Mouse (Mus musculus) left cerebral cortex, postnatal 25 days (tissue): Measurements from ENCODE around the gene Ezh2. TPM values are rescaled to one million over a fixed set of nuclear protein-coding genes. Genes with fewer than 3 reads are reported as not detected.

ENCODE experiments used
- DNase-seq, 2 experiments: peaks; one replicate each; pipeline ENCODE4 v3.0.0; 2022; ENCODE audit warnings: low spot score in 2 of 2, mixed read lengths in 1 of 2
- intact Hi-C: fragments of 180-260 bp; cut with DNase I; formaldehyde crosslinking; loops from one replicate; pipeline ENCODE4 v1.15.1; 2025
- total RNA-seq, 2 experiments: library from RNA; stranded (reverse); gene quantifications; 2 replicates each; pipeline ENCODE4 v1.2.3; 2021

Gene Ezh2
- total RNA-seq, 2 experiments from 2014 or later: 12.4 to 13.1 TPM

GRCm38 (mm10) chr6:47560407-47560806 is 34.7 kb downstream of the Ezh2 start:
- intact Hi-C loops: no loop called here
- no peak for DNase-seq

GRCm38 (mm10) chr6:47559287-47559686 is 35.9 kb downstream of the Ezh2 start:
- no peak for DNase-seq
- intact Hi-C loops: no loop called here

- DNase-seq: no peak
- intact Hi-C loops: no loop called here
Measured at GRCm38 (mm10) chr6:47552280-47552679, 42.9 kb downstream of the Ezh2 start.

- DNase-seq: peak in 1 of 2 experiments; percentile 54
- intact Hi-C loops: no loop called here
Measured at GRCm38 (mm10) chr6:47535333-47535732, 59.8 kb downstream of the Ezh2 start.

- intact Hi-C loops: no loop called here
Measured at GRCm38 (mm10) chr6:47532547-47532946, 62.6 kb downstream of the Ezh2 start.

GRCm38 (mm10) chr6:47527655-47528054 is 67.5 kb downstream of the Ezh2 start:
- DNase-seq: no peak
- intact Hi-C loops: no loop called here

More at GRCm38 (mm10) chr6:47532547-47532946, 62.6 kb downstream of the Ezh2 start:
- DNase-seq: no peak

- no peak for DNase-seq
- intact Hi-C loops: no loop called here
Measured at GRCm38 (mm10) chr6:47527129-47527528, 68.0 kb downstream of the Ezh2 start.

GRCm38 (mm10) chr6:47526446-47526845 is 68.7 kb downstream of the Ezh2 start:
- no peak for DNase-seq
- intact Hi-C loops: no loop called here

GRCm38 (mm10) chr6:47525041-47525440 is 70.1 kb downstream of the Ezh2 start:
- DNase-seq: no peak
- intact Hi-C loops: no loop called here

GRCm38 (mm10) chr6:47522431-47522830 is 72.7 kb downstream of the Ezh2 start:
- DNase-seq: no peak
- intact Hi-C loops: no loop called here

- intact Hi-C loops: no loop called here
- no peak for DNase-seq
Measured at GRCm38 (mm10) chr6:47520030-47520429, 75.1 kb downstream of the Ezh2 start.

GRCm38 (mm10) chr6:47494562-47494961 is 100.6 kb downstream of the Ezh2 start:
- intact Hi-C loops: no loop called here
- no peak for DNase-seq

GRCm38 (mm10) chr6:47482027-47482426 is 113.1 kb downstream of the Ezh2 start:
- intact Hi-C loops: no loop called here

More at GRCm38 (mm10) chr6:47482027-47482426, 113.1 kb downstream of the Ezh2 start:
- DNase-seq: no peak

Other genes with a start within 250 kb of the Ezh2 start
- 100 to 1,000 TPM; 106 to 122 TPM for gene Cul1, start 141.9 kb downstream of the Ezh2 start, total RNA-seq
- 10 to 100 TPM; 67.1 to 71.1 TPM for gene Pdia4, start 218.1 kb upstream of the Ezh2 start, total RNA-seq
- gene Zfp786, start 235.5 kb upstream of the Ezh2 start, total RNA-seq: 1 to 10 TPM; 4.9 to 5.0 TPM
- gene Zfp398, start 240.3 kb upstream of the Ezh2 start, total RNA-seq: 10 to 100 TPM; 19.3 to 19.6 TPM